Mouse (Mus musculus): ENCODE measurements around the gene Ccnd3.
A peak's percentile ranks its signal among the peaks of the same experiment; 100 is the strongest.

DNA sequence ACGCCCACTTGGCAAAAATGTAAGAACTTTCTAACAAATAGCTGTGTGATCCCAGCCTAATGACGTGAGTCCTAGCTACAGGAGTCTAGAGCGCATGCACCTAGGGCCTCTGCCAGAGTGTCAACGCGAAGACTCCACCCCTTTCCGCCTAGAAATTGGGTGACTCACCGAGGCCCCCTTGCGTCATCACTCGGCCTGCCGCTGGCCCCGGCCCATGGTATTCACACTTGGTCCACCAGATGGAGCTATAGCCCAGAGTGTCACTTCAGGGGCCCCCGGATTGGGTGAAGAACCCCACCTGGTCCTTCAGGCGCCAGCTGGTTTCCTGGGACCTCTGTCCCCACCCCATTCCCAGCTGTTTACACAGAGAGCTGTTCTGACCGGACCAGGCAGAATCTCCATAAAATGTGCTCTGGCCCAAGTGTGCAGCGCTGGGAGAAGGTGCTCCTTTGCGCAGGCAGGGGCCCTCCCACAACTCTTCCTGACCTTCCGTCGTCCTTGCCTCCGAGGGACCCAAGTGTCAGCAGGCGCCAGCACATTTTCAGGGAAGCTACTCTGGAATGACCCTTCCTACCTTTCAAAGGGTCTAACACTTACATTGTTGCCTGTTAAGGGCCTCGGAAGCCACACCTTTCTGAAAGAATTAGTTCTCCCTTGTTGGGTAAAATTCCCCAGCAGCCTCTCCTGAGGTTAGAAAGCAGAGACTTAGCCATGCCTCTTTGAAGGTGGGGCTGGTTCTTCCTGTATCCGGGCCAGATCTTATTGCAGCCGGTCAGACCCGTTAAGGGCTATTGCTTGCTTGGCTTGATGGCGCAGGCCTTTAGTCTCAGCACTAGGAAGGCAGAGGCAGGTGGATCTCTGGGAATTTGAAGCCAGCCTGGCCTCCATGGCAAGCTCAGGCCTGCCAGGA lies 6.5 kb downstream of the Ccnd3 start:
- peak; percentile 64 for TF ChIP-seq CTCF (IDR thresholded peaks at IDR 0.05; ENCODE audit: insufficient read depth, low read length)
- TF ChIP-seq POLR2A (IDR thresholded peaks at IDR 0.05; ENCODE audit: borderline replicate concordance, extremely low read depth, low read depth, low read length): peak; percentile 31; the same call in 1 of the 2 replicates
